Mouse (Mus musculus) cerebellum, adult 9-11 months (tissue): Measurements from ENCODE around the gene Fam76b.
A peak's percentile ranks its signal among the peaks of the same experiment; 100 is the strongest.
"Not testable (repeated sequence)": the region's sequence is repeated elsewhere in the genome, so short reads cannot be mapped to it uniquely, and the experiment has no call there.

ENCODE experiments used
- DNase-seq: peaks from one replicate; pipeline ENCODE4 v3.0.0; 2022

The Fam76b gene

GRCm38 (mm10) chr9:13827406-13828086 is at the start of gene Fam76b:
Fam76b (plus strand) TSS chr9:13827716.
- peak; percentile 100 for DNase-seq

DNA sequence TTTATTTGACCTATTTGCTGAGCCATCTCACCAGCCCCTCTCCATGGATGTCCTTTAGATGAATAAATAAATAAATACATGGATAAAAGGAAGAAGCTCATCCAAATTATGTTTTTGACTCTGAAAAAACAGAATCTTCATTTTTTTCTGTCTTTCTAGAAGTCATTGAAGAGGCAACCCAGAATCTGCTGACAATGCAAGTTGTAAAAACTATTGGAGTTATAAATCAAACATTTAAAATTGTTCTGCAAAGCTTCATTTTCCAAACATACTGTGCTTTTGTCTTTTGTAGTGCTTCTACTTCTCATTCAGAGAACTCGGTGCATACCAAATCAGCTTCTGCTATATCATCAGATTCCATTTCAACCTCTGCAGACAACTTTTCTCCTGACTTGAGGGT is 45.5 kb upstream of the Fam76b start:
- no peak for DNase-seq

DNA sequence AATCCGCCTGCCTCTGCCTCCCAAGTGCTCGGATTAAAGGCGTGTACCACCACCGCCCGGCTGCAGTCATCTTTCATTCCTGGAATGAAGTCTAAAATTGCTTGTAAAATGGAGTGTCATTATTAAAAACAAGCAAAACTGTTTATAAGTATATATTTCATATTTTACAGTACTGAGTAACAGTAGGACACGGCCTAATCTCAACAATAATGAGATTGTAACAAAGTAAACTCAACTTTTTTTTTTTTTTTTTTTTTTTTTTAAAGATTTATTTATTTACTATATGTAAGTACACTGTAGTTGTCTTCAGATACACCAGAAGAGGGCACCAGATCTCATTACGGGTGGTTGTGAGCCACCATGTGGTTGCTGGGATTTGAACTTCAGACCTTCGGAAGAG is 36.7 kb upstream of the Fam76b start:
- DNase-seq, result not testable (repeated sequence)

GRCm38 (mm10) chr9:13794302-13794701 is 33.2 kb upstream of the Fam76b start:
- DNase-seq, result no peak

- DNase-seq, result no peak
Observed at GRCm38 (mm10) chr9:13794756-13795155, 32.8 kb upstream of the Fam76b start.

DNA sequence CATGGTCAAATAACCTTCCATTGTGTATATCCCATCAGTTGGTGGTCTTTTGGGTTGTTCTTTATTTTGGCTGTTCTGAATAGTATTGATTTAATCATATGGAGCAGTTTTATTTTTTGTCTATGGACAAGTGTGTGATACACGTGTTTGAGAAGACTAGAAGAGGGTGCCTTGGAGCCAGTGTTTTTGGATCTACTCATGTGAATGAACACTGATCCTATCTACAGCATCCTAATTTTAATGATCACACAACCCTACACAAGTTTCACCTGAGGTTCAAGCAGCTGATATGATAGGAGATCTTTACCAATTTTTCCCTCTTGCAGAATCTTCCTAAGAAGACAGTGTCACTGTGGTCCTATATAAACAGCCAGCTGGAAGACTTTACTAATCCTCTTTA is 23.0 kb upstream of the Fam76b start:
- DNase-seq, result no peak

DNA sequence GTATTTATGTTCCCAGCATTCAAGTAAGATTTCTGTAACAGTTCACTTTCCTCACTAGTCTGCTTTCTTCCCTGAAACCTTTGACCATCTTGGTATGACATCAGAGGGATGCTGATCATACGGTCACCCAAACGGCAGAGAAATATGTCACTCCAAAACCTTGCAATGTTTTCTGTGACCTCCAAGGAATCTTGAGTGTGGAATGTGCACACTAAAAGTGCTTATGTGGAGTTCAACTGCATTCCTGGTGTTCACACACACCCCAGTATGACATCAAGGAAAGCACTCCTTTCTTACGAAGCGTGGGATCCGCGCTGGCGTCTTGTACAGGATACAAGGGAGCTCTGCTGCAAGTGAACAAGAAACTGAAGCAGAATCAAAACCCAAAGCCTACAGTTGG is 20.7 kb upstream of the Fam76b start:
- DNase-seq, result no peak

DNA sequence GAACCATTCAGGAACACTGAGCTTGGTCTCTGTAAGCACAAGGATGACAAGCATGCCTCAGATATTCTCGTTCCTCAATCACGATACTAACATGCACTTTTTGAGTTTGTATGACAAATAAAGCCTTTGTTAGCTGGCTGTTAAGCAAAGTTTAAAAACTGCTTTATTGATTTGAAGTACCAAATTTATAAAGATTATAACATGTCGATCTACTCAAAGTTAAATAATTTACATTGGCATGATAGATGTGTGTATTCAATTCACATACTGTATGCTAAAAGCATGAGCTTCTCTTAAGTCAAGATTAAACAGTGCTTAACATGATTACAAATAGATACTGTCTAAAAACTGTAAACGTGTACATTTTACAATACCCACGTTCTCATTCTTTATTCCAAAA is 19.9 kb upstream of the Fam76b start:
- no peak for DNase-seq

- no peak for DNase-seq
Observed at GRCm38 (mm10) chr9:13809937-13810336, 17.6 kb upstream of the Fam76b start.

DNA sequence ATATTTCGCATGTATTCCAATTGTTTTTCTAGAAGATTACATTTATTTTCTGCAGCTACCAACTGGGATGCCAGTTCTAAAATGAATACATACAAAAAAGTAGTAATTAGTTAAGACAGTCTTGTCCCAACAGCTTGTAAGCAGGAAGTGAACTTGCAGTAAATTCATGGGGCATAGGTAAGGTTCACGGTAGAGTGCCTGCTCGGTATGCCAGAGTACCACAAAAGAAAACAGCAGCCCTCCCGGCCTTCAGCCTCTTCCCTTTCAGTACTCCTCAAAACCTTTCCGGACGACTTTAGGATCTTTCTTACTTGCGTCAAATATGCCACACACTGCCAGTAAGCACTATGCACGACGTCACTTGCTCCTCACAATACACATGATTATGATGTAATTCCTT is 9.1 kb upstream of the Fam76b start:
- no peak for DNase-seq

- DNase-seq, result no peak
Observed at GRCm38 (mm10) chr9:13820774-13821173, 6.7 kb upstream of the Fam76b start.

- no peak for DNase-seq
Observed at GRCm38 (mm10) chr9:13825896-13826295, 1.6 kb upstream of the Fam76b start.

GRCm38 (mm10) chr9:13826391-13826805 is 1.1 kb upstream of the Fam76b start:
- no peak for DNase-seq

DNA sequence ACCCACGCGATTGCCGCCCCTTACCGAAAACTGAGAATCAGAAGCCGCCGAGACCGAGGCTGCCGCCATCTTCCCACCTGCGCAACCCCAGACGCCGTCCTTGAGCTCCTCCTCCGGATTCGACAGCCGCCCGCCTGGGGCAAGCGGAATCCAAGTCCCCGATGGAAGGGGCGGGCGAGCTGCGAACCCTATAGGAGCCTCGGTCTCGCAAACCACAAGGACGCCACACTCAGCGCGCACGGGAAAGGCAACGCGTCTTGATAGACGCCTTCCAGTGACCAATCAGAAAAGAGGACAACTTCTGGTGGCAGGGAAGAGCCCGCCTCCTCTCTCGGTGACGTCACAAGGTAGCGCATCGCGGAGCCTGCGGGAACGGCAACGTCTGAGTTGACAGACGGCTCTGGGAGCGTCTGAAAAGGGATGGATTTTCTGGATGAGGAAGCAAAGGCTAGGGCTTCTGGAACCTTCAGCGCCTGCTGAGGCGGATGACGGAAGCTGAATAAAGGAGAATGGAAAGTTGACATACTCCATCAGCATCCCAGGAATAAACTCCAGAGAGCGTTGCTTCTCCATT is 597 bp upstream of the Fam76b start, which contains the start of gene Cep57:
Cep57 (minus strand) TSS at position 276 of the 574 bp plus-strand sequence.
- peak; percentile 98 for DNase-seq

DNA sequence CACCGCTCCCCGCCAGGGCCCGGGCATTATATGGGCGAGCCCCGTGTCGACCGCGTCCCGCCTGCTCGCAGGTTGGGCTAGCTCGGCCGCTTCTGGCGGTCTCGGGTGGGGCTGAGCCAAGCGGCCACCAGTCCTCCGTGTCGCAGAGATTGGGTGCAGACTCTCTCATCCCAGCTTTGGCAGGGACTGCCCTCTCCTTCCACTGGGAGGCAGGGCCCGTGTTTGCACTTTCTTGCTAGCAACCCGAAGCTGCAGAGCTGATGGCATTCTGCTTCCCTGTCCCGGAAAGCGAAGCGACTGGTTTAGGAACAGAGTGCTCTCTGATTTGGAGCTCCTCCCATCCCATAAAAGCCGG is 548 bp downstream of the Fam76b start:
- DNase-seq, result no peak

GRCm38 (mm10) chr9:13835256-13835655 is 7.7 kb downstream of the Fam76b start:
- DNase-seq, result no peak

GRCm38 (mm10) chr9:13836726-13837125 is 9.2 kb downstream of the Fam76b start:
- DNase-seq, result no peak

- DNase-seq, result no peak
Observed at GRCm38 (mm10) chr9:13847591-13847990, 20.1 kb downstream of the Fam76b start.

DNA sequence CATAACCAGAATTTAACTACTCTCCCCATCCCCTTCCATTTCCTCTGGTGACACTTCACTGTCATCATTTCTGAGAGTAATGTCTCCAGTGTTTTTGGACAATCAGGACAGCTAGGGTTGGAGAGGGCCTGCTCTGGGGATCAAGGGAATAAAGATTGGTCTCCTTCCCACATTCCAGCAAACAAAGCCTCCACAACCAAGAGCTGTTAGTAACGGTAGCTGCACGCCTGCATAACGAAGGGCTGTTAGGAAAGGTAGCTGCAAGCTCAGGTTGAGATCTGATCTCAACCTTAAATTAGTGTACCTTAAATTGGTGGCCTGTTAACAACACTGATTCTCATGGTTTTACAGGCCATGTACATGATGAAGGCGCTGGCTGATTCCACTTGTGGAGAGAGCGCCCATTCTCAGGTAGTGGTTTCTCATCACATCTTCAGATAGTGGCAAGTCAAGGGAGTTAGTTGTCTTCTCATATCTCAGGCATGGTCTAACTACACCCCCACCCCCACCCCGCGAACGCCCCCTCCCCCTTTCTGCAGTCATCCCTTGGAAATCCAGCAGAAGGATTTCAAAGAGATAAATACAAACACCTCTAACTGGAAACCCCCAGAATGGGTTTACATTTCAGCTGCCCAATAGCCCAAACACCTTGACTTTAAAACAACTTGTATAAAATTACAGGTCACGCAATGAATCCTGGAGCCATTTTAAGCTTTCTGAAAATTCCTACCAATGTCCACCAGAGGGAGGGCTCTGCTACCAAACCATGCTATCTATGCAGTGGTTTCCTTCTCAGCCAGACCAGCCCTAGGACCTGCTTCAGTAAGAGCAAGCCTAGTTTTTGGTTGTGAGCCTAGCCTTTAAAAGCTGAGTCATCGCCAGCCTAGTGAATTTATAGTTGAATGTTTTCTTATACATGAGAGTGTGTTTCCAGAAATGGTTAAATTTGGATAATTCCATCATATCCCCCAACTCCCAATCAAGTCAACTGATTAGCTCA is 21.3 kb downstream of the Fam76b start:
- no peak for DNase-seq

DNA sequence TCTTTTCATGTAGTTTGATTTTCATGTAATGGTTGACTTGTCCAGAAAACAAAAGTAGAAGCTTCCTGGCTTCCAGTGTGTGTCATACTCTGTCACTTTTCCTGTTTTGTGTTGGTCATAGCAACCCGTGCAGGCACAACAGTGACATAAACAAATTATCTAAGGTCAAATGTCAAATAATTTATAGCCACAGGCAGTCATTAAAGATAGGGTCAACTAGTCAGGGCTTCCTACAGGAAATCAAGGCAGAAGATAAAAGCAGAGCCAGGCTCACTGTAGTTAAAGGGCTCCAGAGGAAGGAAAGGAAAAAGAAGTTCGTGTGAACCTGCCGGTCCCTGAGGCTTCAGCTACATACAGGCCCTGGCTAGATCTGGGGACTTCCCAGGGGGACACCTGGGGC is 26.4 kb downstream of the Fam76b start:
- DNase-seq, result no peak

DNA sequence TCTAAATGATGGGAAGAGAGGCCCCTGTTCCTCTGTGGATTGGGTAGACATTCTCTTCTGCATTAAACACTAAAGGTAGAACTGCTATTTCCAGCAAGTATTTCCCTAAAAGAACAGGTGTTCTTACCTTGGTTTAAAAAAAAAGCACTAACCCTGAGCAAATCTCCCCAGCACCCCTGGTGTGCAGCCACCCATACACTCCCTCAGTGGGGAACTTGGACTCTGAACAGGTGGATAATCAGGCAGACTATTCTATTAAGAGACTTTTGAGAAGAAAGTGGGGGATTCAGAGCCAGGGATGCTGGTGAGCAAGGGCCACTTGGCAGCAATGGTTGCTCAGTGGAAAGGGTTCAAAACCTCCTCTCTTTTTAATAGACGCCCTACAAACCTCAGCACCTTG is 28.7 kb downstream of the Fam76b start:
- no peak for DNase-seq

DNA sequence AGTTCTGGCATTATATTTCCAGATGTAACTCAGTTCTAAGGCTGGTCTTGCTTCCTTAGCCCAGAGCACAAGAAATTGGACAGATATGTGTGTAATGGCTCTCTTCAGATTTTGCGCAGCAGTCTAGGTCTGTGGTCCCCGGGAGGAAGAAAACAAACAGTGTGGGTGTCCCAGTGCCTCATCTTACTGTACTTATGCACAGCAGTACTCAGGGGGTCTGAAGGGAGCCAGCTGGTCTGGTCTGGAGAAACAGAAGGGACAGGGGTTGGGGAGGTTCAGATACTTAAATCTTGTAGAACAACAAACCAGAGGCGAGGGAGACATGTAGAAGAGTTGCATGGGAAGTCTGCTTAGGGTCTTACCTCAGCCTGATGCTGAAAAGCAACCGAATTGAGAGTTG is 29.3 kb downstream of the Fam76b start:
- DNase-seq, result no peak

DNA sequence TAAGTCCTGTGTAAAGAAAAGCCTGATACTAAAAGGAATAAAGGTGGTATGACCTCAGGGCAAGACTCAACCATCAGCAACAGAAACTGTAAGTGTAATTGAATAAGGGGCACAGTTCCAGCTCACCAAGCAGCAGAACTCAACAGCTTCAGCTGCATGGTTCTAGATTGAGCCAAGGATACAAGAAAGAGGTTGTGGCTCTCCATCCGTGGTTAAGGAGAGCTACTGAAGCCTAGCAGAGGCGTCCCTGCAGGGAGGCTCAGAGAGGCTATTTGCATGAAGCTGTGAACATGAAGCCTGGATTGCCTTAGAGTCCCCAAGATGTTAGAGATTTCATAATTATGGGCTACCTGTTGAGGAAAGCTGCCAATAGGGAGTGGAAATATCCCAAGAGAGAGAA is 40.1 kb downstream of the Fam76b start:
- DNase-seq, result no peak

GRCm38 (mm10) chr9:13871631-13872030 is 44.1 kb downstream of the Fam76b start:
- DNase-seq, result no peak
